Mouse (Mus musculus) heart, embryonic 16.5 days (tissue): ENCODE results near the gene Epb41l2. TPM values are rescaled to one million over a fixed set of nuclear protein-coding genes. Genes with fewer than 3 reads are reported as not detected.

Source experiments
- ATAC-seq: fragments of 200-750 bp; cut with Nextera tagmentation; replicated peaks from 2 replicates; pipeline ENCODE4 v1.8.0; 2017; ENCODE audit warnings: moderate number of reproducible peaks; ENCODE audit not compliant: insufficient read depth, low FRiP score; ENCODE audit errors: extremely low read depth
- H3K27ac ChIP-seq: fragments of 300-500 bp; sonication (generic); 2 replicates; pipeline ENCODE4 v1.5.1; 2014; ENCODE audit warnings: mild to moderate bottlenecking, low read length, control low read depth, moderate library complexity
- H3K27me3 ChIP-seq: fragments of 300-500 bp; sonication (generic); 2 replicates; pipeline ENCODE4 v1.6.1; 2014; ENCODE audit warnings: low read length, mixed read lengths; ENCODE audit not compliant: control insufficient read depth, insufficient read depth
- H3K36me3 ChIP-seq: fragments of 300-500 bp; sonication (generic); 2 replicates; pipeline ENCODE4 v1.6.1; 2014; ENCODE audit not compliant: control insufficient read depth, insufficient read depth
- H3K4me1 ChIP-seq: fragments of 300-500 bp; sonication (generic); 2 replicates; pipeline ENCODE4 v1.6.1; 2014; ENCODE audit warnings: low read length, mixed read lengths; ENCODE audit not compliant: control insufficient read depth, insufficient read depth
- H3K4me2 ChIP-seq: fragments of 300-500 bp; sonication (generic); 2 replicates; pipeline ENCODE4 v1.6.1; 2014; ENCODE audit warnings: low read depth, mild to moderate bottlenecking, control low read depth, low read length
- H3K4me3 ChIP-seq: fragments of 300-500 bp; sonication (generic); 2 replicates; pipeline ENCODE4 v1.5.1; 2014; ENCODE audit warnings: mild to moderate bottlenecking, control low read depth, low read length
- H3K9ac ChIP-seq: fragments of 300-500 bp; sonication (generic); 2 replicates; pipeline ENCODE4 v1.6.1; 2014; ENCODE audit warnings: low read length, control low read depth
- H3K9me3 ChIP-seq: fragments of 300-500 bp; sonication (generic); replicated peaks from 2 replicates; pipeline ENCODE4 v1.6.1; 2016; ENCODE audit warnings: low read length; ENCODE audit not compliant: control insufficient read depth
- WGBS: fragments of 180-500 bp; shearing (Covaris S2); extraction: QIAGEN DNeasy Blood & Tissue Kit; methylation state at CpG from one replicate; pipeline ENCODE4 v1.1.7; 2014; 5-methylcytosine and 5-hydroxymethylcytosine counted together
- polyA plus RNA-seq: library from polyadenylated mRNA; unstranded; fragments of >200 nt; fragmentation: Nextera tagmentation; extraction: Ambion mirVana; gene quantifications from 2 replicates; pipeline ENCODE4 v1.2.1, GENCODE M21; 2015

Gene Epb41l2
- polyA plus RNA-seq, 1 experiment from 2014 or later = 49.8 TPM

DNA sequence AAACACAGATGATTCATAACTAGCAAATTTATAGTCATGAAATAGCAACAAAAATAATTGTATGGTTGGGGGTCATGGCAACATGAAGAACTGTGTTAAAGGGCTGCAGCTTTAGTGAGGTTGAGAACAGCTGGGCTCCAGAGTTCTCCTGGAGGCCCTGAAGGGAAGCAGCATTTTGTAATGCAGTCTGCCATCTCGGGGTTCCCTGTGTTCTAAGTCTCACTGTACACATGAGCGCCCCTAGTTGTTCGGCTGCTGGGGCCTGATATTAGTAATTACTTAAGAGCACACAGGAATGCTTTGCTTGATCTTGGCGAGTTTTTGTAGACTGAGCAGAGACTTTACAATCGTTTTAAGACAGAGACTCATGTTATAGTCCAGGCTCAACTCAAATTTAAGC lies 174.9 kb downstream of the Epb41l2 start:
- Histone ChIP-seq H3K9ac (no peak overlapping the region), H3K4me1 (peaks cover 13% of the 10 kb centered on the region), H3K4me2 (no peak overlapping the region), H3K27ac (no peak overlapping the region), H3K27me3 (no peaks in the 10 kb centered on the region), H3K9me3 (no peaks in the 10 kb centered on the region), H3K4me3 (no peak overlapping the region), H3K36me3 (no peaks in the 10 kb centered on the region)
- ATAC-seq = no peak
- WGBS = 84% methylated on average over 5 of the region's 5 CpGs

DNA sequence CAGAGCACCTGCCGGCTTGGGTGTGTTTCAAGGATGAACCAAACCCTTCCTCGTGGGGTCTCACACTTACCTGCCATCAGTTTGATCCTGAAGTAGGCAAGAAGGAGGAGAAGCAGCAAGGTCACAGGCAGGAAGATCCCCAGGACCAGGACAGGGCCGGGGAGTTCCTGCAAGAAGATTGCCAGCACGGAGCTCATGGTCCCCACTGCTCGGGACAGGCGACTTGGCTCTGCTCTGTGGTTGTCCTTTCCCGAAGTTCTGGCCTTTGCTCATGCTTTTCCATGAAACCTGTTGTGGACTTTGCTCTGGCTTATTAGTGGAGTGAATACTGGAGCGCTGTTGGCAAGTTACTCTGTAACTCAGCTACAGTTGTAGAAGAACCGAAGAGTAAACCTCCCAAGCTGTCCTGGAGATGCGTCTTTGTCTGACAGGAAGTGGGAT lies 176.3 kb downstream of the Epb41l2 start, which contains the start of gene Smlr1:
TSS of gene Smlr1 (minus strand) at position 377 of the 441 bp plus-strand sequence.
- Histone ChIP-seq H3K4me1 (peaks cover 16% of the 10 kb centered on the region), H3K9me3 (no peaks in the 10 kb centered on the region), H3K27me3 (no peaks in the 10 kb centered on the region), H3K9ac (no peak within 1 kb of the TSS), H3K4me3 (no peak within 1 kb of the TSS), H3K4me2 (no peak within 1 kb of the TSS), H3K27ac (no peak within 1 kb of the TSS), H3K36me3 (no peaks in the 10 kb centered on the region)
- no peak for ATAC-seq
- 87% methylated on average over 10 of the region's 10 CpGs for WGBS

DNA sequence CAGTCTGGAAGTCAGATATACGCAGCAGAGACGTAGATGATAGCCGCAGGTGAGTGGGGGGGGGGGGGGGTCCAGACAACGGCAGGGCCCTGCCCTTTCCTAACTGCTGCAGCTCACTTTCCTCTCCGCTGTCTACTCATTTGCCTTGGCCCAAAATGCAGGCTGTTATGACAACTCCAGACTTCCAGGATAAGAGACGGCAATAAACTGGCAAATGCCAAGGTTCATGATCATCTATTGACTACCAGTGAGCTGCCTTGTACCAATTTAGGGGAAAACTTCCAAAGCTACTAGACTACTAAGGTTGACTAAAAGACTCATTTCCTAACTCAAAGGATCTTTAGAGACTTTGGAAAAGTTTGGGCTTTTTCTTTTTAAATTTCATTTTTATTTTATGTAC lies 177.0 kb downstream of the Epb41l2 start:
- no peaks in the 10 kb centered on the region for H3K27me3 ChIP-seq
- H3K9ac ChIP-seq = no peak overlapping the region
- no peaks in the 10 kb centered on the region for H3K9me3 ChIP-seq
- no peak overlapping the region for H3K4me3 ChIP-seq
- WGBS = 93% methylated on average over 6 of the region's 6 CpGs
- ATAC-seq = no peak
- H3K27ac ChIP-seq = no peak overlapping the region
- H3K36me3 ChIP-seq = no peaks in the 10 kb centered on the region
- peaks cover 16% of the 10 kb centered on the region for H3K4me1 ChIP-seq
- no peak overlapping the region for H3K4me2 ChIP-seq

DNA sequence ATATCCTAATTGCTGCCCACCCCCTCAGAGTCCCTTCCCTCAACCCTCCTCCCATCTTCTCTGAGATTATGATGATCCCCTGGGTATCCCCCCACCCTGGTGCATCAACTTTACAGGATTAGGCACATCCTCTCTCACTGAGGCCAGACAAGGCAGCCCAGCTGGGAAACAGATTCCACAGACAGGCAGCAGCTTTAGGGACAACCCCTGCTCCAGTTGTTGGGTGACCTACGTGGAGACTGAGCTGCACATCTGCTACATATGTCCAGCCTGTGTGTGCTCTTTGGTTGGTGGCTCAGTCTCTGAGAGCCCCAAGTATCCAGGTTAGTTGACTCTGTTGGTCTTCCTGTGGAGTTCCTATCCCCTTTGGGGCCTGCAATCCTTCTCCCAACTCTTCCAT lies 179.1 kb downstream of the Epb41l2 start:
- Histone ChIP-seq H3K9me3 (no peaks in the 10 kb centered on the region), H3K27me3 (no peaks in the 10 kb centered on the region), H3K4me1 (peaks cover 8% of the 10 kb centered on the region; the same call in 1 of the 2 replicates), H3K4me2 (no peak overlapping the region), H3K9ac (no peak overlapping the region), H3K36me3 (no peaks in the 10 kb centered on the region), H3K27ac (no peak overlapping the region), H3K4me3 (no peak overlapping the region)
- no peak for ATAC-seq
- WGBS = 71% methylated on average over 1 of the region's 1 CpGs

DNA sequence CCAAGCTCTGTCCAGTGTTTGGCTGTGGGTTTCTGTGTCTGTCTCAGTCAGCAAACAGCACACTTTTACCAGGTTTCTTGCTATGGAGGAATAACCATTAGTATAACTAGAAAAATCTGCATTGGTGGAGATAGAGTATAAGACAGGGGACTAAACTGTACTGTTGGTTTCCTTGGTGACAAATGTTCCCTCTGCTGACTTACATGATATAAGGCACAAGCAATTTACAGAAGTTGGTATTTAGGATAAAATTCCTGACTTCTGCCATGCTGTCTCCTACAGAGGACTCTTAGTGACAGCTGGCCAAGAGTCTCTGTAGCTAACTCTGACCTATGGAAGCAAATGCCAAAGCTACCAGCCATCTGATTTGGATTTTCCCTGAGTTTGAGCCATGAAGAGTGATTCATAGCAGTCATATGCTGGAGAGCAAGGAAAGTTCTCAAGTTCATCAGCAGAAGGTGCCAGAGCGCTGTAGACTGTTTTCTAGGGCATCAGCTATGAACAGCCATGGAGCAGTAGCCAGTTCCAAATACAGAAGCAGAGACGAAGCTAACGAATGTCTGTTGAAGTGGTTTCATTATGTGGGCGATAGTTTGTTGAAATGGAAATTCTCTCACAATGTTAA lies 179.7 kb downstream of the Epb41l2 start:
- peak; percentile 74 for ATAC-seq
- Histone ChIP-seq H3K4me2 (peak overlapping the region; percentile 41), H3K27ac (peak overlapping the region; percentile 68)

DNA sequence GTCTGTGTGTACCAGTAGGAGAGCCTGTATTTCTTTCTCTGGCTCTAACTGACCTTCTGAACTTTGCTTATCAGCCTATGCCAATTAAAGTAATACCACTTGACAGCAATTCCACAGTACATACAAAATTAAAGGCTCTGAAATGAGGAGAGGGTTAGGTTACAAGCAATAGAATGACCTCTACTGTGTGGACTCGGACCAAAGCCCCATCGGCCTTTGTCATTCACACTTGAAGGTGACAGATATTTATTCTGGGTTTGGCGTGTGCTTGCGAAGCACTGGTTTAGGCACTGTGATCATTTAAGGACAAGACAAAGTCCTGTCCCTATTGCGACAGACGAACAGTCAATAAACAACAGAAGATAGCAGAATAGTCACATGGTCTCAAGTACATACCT lies 180.2 kb downstream of the Epb41l2 start:
- WGBS = 36% methylated on average over 6 of the region's 6 CpGs
- Histone ChIP-seq H3K9ac (no peak overlapping the region), H3K4me2 (peak overlapping the region; percentile 41), H3K27ac (peak overlapping the region; percentile 68), H3K4me3 (no peak overlapping the region), H3K9me3 (no peaks in the 10 kb centered on the region), H3K36me3 (no peaks in the 10 kb centered on the region), H3K4me1 (peaks cover 3% of the 10 kb centered on the region; the same call in 1 of the 2 replicates), H3K27me3 (no peaks in the 10 kb centered on the region)
- peak; percentile 68 for ATAC-seq

More for the DNA sequence above, 179.7 kb downstream of the Epb41l2 start:
- Histone ChIP-seq H3K4me3 (no peak overlapping the region), H3K4me1 (peaks cover 3% of the 10 kb centered on the region; the same call in 1 of the 2 replicates), H3K9me3 (no peaks in the 10 kb centered on the region), H3K36me3 (no peaks in the 10 kb centered on the region), H3K9ac (no peak overlapping the region), H3K27me3 (no peaks in the 10 kb centered on the region)
- 33% methylated on average over 4 of the region's 4 CpGs for WGBS

DNA sequence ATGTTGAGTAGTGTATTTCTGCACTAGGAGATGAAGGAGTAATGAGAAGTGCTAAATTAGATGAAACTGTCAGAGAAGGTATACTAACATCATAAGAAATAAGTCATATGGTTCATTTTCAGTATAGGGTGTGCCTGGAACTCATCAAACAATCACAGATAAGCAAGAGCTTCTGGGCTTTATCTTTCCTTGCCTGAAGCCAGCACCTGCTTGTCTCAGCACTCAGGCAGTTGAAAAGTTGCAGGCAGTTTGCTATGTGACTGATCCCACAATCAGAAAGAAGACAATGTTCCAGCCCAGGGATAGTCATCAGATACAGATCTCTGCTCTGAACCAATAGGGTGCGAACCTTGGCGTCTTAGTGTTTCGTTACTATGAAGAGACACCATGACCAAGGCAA lies 181.5 kb downstream of the Epb41l2 start:
- Histone ChIP-seq H3K9ac (no peak overlapping the region), H3K4me2 (no peak overlapping the region), H3K4me1 (peaks cover 3% of the 10 kb centered on the region; the same call in 1 of the 2 replicates), H3K27me3 (no peaks in the 10 kb centered on the region), H3K36me3 (no peaks in the 10 kb centered on the region), H3K27ac (no peak overlapping the region), H3K4me3 (no peak overlapping the region), H3K9me3 (no peaks in the 10 kb centered on the region)
- ATAC-seq = no peak
- 92% methylated on average over 3 of the region's 3 CpGs for WGBS

DNA sequence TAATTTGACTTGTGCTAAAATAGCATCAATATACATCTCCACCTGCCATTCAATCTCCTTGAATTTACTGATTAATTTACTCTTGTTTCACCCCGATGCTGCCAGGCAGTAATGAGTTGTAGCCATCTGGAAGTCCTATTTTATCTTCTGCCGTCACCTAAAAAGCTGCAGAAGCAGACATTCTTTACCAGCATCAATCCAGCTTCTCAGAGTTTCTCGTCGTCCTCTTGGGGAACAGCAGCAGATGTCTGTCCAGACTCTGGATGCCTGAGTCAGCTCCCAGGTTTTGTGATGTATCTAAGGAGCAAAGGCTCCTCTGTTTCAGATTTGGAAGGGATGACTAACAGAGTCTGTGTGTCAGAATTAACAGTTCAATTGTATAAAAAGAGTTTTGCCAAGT lies 193.3 kb downstream of the Epb41l2 start:
- Histone ChIP-seq H3K9me3 (no peaks in the 10 kb centered on the region; the same call in 1 of the 2 replicates), H3K27ac (no peak overlapping the region), H3K9ac (no peak overlapping the region), H3K4me1 (no peaks in the 10 kb centered on the region), H3K27me3 (no peaks in the 10 kb centered on the region), H3K4me2 (no peak overlapping the region), H3K4me3 (no peak overlapping the region), H3K36me3 (no peaks in the 10 kb centered on the region)
- ATAC-seq = no peak
- WGBS = 54% methylated on average over 4 of the region's 4 CpGs

DNA sequence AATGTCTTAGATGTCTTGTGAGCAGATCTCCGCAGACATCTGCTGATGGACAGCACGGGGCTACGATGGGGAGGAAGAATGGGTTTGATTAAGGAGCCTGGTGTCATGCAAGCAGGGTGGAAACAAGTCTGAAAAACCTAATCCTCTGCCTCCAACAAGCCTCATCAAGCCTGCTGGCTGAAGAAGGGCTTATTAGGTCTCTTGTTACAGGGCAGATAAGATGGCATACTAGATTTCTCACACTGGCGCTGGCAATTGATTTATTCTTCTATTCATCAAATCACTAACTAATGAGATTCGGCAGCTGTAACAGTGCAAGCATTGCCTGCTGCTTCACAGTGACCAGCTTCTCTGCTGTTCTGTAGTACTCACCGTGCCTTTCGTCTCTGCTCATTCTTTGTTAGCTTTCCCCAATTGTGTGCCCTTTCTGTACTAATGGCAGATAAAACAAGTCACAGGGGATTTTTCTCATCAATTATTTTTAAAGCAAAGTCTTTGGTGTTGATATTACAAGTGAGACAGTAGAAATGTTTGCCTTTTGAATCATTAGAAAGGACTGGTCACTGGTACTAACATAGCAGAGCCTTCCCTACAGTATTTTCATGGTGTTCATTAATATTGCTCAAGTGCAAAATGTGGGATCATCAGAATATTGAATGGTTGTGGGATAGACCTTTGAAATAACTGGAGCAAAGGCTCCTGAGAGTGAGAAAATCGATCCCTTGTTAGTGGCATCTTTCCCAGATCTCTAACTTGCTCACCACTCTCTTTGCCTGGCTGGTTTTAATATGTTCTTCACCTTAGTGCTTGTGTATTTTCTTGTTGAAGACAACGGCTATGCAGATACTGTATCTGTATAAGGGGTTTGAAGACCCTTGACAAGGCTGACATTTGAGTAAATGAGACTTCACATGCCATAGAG lies 212.0 kb downstream of the Epb41l2 start:
- H3K4me2 ChIP-seq = no peak overlapping the region
- no peaks in the 10 kb centered on the region for H3K27me3 ChIP-seq
- no peaks in the 10 kb centered on the region for H3K9me3 ChIP-seq
- H3K4me3 ChIP-seq = no peak overlapping the region
- H3K4me1 ChIP-seq = no peaks in the 10 kb centered on the region
- no peak overlapping the region for H3K27ac ChIP-seq
- 75% methylated on average over 9 of the region's 9 CpGs for WGBS
- no peaks in the 10 kb centered on the region for H3K36me3 ChIP-seq
- no peak for ATAC-seq
- no peak overlapping the region for H3K9ac ChIP-seq
